Mouse (Mus musculus) granulocyte monocyte progenitor cell, adult 5-6 weeks (primary cell): ENCODE measurements at regions not wholly inside any gene's neighbourhood (a gene's known extent, or its start where the extent isn't known, plus 50 kb on each side); places are given as distances from the start of the nearest gene placed in this dataset.
A peak's percentile ranks its signal among the peaks of the same experiment; 100 is the strongest.
"Not testable (repeated sequence)": the region's sequence is repeated elsewhere in the genome, so short reads cannot be mapped to it uniquely, and the experiment has no call there.

Source experiments
- ATAC-seq: replicated peaks from 2 replicates; pipeline ENCODE4 v1.8.0; 2016; ENCODE audit warnings: mild to moderate bottlenecking, moderate TSS enrichment, inconsistent platforms; ENCODE audit not compliant: poor library complexity, severe bottlenecking

- ATAC-seq: no peak
Measured at GRCm38 (mm10) chr14:71115798-71116432, 516.3 kb upstream of the Fam160b2 start.

- ATAC-seq: no peak
Measured at GRCm38 (mm10) chr14:71115095-71115797, 515.6 kb upstream of the Fam160b2 start.

GRCm38 (mm10) chr14:71113198-71113597 is 513.6 kb upstream of the Fam160b2 start:
- ATAC-seq: peak; percentile 40

GRCm38 (mm10) chr14:71104617-71105016 is 505.0 kb upstream of the Fam160b2 start:
- no peak for ATAC-seq

GRCm38 (mm10) chr14:71103955-71104354 is 504.3 kb upstream of the Fam160b2 start:
- no peak for ATAC-seq

- ATAC-seq: no peak
Measured at GRCm38 (mm10) chr14:71095661-71096422, 496.2 kb upstream of the Fam160b2 start.

- no peak for ATAC-seq
Measured at GRCm38 (mm10) chr14:71092626-71093326, 493.1 kb upstream of the Fam160b2 start.

- no peak for ATAC-seq
Measured at GRCm38 (mm10) chr14:71085721-71086120, 486.1 kb upstream of the Fam160b2 start.

DNA sequence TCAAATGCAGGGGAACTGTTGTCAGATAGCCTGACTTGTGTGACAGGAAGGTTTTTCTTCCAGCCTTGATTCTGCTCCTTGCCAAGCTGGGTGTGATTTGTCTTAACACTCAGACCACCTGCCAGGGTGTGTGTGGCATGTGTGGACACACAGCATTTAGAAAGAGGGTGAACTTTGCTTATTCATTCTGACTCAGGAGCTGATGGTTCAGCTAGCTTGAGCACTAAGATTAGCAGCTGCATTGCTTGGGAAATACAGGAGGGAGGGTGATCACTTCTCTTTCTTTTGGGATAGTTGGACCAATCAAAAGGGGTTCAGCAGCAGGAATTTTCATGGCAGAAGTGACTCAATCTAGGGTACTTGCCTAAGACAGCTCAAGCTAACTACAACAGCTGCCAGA is 482.7 kb upstream of the Fam160b2 start:
- no peak for ATAC-seq

GRCm38 (mm10) chr14:71075671-71076070 is 476.0 kb upstream of the Fam160b2 start:
- no peak for ATAC-seq

- no peak for ATAC-seq
Measured at GRCm38 (mm10) chr14:71074019-71074418, 474.4 kb upstream of the Fam160b2 start.

GRCm38 (mm10) chr14:71065669-71066068 is 466.0 kb upstream of the Fam160b2 start:
- ATAC-seq: no peak

- no peak for ATAC-seq
Measured at GRCm38 (mm10) chr14:71056601-71057000, 457.0 kb upstream of the Fam160b2 start.

DNA sequence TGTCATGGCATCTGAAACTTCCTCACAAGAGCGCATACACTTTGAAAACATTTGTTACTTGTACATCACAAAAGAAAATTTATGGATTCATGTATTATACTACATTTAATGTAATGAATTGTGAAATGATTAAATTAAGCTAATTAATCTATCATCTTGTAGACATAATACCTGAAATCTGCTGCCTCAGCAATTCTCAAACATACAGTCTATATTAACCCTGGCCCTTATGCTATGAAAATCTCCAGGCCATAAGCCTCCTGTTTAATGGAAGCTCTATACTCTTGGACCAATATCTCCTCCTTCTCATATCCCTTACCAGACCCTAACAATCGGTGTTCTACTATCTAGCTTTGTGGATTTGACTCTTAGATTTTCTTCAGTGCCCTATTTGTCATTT is 455.8 kb upstream of the Fam160b2 start:
- ATAC-seq: no peak

DNA sequence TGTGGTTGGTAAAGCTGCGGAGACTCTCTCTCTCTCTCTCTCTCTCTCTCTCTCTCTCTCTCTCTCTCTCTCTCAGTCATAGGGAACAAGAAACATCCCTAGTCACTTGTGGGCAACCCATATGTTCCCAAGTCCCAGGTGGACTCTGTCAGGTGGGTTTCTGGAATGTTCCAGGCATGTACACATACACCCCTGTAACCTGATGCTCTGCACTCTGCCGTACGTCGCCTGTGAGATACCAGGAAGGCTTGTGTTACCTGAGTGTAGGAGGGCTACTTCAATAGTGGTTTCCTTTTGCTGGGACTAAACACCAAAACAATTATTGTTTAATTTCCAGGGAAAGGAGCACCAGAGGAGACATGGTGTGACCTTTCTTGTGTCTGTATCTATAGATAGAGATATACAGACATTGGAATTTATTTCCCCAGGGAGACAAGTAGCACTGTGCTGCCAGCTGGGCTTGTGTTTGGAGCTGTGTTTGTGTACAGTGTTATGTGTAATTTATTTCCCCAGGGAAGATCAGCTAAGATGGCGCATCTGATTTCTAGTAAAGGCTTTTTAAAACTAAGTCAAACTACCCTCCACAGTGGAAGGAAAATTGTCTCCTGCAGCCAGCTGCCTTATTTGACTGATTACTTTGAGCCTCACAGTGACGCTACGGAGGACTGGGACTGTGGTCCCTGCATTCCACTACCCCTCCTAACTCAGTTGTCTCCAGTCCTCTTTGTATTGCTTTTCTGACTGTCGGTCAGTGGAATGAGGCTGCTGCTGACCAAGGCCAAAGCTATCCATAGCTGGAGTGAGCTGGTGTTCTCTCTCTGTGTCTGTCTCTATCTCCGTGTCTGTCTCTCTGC is 454.4 kb upstream of the Fam160b2 start:
- no peak for ATAC-seq

GRCm38 (mm10) chr14:71047096-71047495 is 447.5 kb upstream of the Fam160b2 start:
- ATAC-seq: no peak

DNA sequence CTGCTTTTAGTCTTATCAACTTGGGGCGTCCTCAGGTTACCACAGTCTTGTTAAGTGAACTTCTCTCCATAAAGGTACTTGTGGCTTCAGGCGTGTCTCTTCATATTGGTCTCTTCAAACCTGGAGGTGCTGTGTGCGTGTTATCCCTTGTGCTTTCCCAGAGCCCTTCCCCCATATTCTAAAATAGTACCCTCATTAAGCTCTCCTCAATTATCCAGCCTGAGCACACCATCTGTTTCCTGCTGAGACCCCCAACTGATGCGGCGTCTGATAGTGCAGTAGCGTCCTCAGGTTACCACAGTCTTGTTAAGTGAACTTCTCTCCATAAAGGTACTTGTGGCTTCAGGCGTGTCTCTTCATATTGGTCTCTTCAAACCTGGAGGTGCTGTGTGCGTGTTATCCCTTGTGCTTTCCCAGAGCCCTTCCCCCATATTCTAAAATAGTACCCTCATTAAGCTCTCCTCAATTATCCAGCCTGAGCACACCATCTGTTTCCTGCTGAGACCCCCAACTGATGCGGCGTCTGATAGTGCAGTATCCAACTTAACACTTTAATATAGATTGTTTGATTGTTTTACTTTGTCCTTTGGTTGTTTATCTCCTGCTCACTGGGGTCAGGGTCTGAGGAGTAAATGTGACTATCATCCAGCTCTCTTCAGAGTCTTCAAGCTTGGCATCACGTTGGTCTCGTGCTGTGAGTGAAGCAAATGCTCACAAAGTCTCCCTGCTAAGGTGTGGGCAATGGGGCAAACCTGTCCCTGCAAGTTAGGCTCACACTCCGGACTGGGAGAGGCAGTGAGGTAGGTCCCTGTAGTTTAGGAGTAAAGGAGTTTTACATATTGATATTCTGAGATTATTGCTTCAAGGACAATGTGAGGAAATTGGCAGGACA is 444.5 kb upstream of the Fam160b2 start:
- ATAC-seq: not testable (repeated sequence)

GRCm38 (mm10) chr14:71036620-71037019 is 437.0 kb upstream of the Fam160b2 start:
- no peak for ATAC-seq

DNA sequence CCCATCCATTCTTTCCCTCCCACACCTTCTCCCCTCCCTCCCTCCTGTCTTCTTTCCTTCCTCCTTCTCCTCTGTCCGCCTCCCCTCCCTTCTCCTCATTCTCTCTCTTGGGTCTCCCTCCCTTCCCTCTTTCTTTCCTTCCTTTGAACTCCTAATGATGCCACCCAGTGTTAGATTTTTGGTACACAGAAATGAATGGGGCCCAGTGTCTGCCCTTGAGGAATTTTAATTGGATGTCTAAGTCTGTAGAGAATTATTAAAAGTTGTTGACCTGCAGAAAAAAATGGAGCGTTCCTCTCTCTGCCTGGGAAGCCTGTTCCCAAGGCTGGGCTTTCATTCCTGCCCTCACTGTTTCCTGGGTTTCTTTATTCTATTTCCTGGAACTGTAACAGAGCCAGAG is 434.0 kb upstream of the Fam160b2 start:
- no peak for ATAC-seq
